Mouse (Mus musculus): ENCODE results near the gene Tmem54.

Tmem54 gene

GRCm38 (mm10) chr4:129105356-129105755 is at the start of gene Tmem54:
Gene Tmem54 (plus strand): TSS chr4:129105548.
- DNase-seq (ENCODE audit: inconsistent ontology term), result no peak

- DNase-seq (ENCODE audit: inconsistent ontology term), result no peak
These were observed 49.8 kb upstream of the Tmem54 start for GRCm38 (mm10) chr4:129055562-129055961.

- DNase-seq (ENCODE audit: inconsistent ontology term), result peak; percentile 98
These were observed 47.7 kb upstream of the Tmem54 start for GRCm38 (mm10) chr4:129057533-129058206.

- DNase-seq (ENCODE audit: inconsistent ontology term), result peak; percentile 40
These were observed 46.9 kb upstream of the Tmem54 start, which contains the start of gene Rnf19b for GRCm38 (mm10) chr4:129058207-129059092. Gene Rnf19b (plus strand): TSS chr4:129058271.

- DNase-seq (ENCODE audit: inconsistent ontology term), result peak; percentile 53
These were observed 46.2 kb upstream of the Tmem54 start for GRCm38 (mm10) chr4:129059125-129059551.

- DNase-seq (ENCODE audit: inconsistent ontology term), result no peak
These were observed 45.4 kb upstream of the Tmem54 start for GRCm38 (mm10) chr4:129059922-129060321.

GRCm38 (mm10) chr4:129061486-129061885 is 43.9 kb upstream of the Tmem54 start:
- DNase-seq (ENCODE audit: inconsistent ontology term), result no peak

- DNase-seq (ENCODE audit: inconsistent ontology term), result no peak
These were observed 42.9 kb upstream of the Tmem54 start for GRCm38 (mm10) chr4:129062281-129063075.

- no peak for DNase-seq (ENCODE audit: inconsistent ontology term)
These were observed 39.6 kb upstream of the Tmem54 start for GRCm38 (mm10) chr4:129065688-129066236.

GRCm38 (mm10) chr4:129067638-129068415 is 37.5 kb upstream of the Tmem54 start:
- DNase-seq (ENCODE audit: inconsistent ontology term), result no peak

- DNase-seq (ENCODE audit: inconsistent ontology term), result no peak
These were observed 36.5 kb upstream of the Tmem54 start for GRCm38 (mm10) chr4:129068848-129069247.

- DNase-seq (ENCODE audit: inconsistent ontology term), result no peak
These were observed 26.2 kb upstream of the Tmem54 start for GRCm38 (mm10) chr4:129079126-129079525.

GRCm38 (mm10) chr4:129081041-129081440 is 24.3 kb upstream of the Tmem54 start:
- DNase-seq (ENCODE audit: inconsistent ontology term), result no peak

- DNase-seq (ENCODE audit: inconsistent ontology term), result peak; percentile 84
These were observed 23.8 kb upstream of the Tmem54 start for GRCm38 (mm10) chr4:129081512-129081911.

GRCm38 (mm10) chr4:129081939-129082338 is 23.4 kb upstream of the Tmem54 start:
- no peak for DNase-seq (ENCODE audit: inconsistent ontology term)

GRCm38 (mm10) chr4:129082379-129083115 is 22.8 kb upstream of the Tmem54 start:
- DNase-seq (ENCODE audit: inconsistent ontology term), result peak; percentile 79

GRCm38 (mm10) chr4:129084896-129085295 is 20.5 kb upstream of the Tmem54 start:
- no peak for DNase-seq (ENCODE audit: inconsistent ontology term)

GRCm38 (mm10) chr4:129086078-129086477 is 19.3 kb upstream of the Tmem54 start:
- peak; percentile 47 for DNase-seq (ENCODE audit: inconsistent ontology term)

- DNase-seq (ENCODE audit: inconsistent ontology term), result no peak
These were observed 17.5 kb upstream of the Tmem54 start for GRCm38 (mm10) chr4:129087850-129088249.

- no peak for DNase-seq (ENCODE audit: inconsistent ontology term)
These were observed 10.1 kb upstream of the Tmem54 start for GRCm38 (mm10) chr4:129095276-129095675.

Measured in Muller cell, postnatal 12 days (primary cell).